Mouse (Mus musculus) myocyte (in vitro differentiated cells): Measurements from ENCODE around the gene Higd1c.

Experiments
- CEBPB ChIP-seq: IDR thresholded peaks from 2 replicates; pipeline ENCODE4 v1.6.1; 2011; ENCODE audit warnings: mild to moderate bottlenecking, moderate library complexity; ENCODE audit not compliant: poor library complexity, insufficient read depth, severe bottlenecking
- E2F4 ChIP-seq: IDR thresholded peaks from one replicate; pipeline ENCODE4 v1.6.1; 2011; ENCODE audit warnings: mild to moderate bottlenecking, control low read depth, moderate library complexity; ENCODE audit not compliant: insufficient read depth
- MAX ChIP-seq: IDR thresholded peaks from one replicate; pipeline ENCODE4 v1.6.1; 2011; ENCODE audit warnings: low read depth, mild to moderate bottlenecking, control low read depth
- MYOD1 ChIP-seq, 3 experiments: IDR thresholded peaks; one replicate each; pipeline ENCODE4 v1.6.1; 2011; ENCODE audit warnings: control low read depth in 2 of 3, low read depth in 2 of 3, mild to moderate bottlenecking in 2 of 3, moderate library complexity in 1 of 3; ENCODE audit not compliant: insufficient read length in 2 of 3, control insufficient read depth in 1 of 3
- MYOG ChIP-seq, 3 experiments: IDR thresholded peaks; one replicate each; pipeline ENCODE4 v1.6.1; 2011; ENCODE audit warnings: control low read depth in 2 of 3, low read depth in 2 of 3, mild to moderate bottlenecking in 2 of 3; ENCODE audit not compliant: insufficient read length in 2 of 3, control insufficient read depth in 1 of 3, insufficient read depth in 1 of 3
- POLR2A ChIP-seq: IDR thresholded peaks from one replicate; pipeline ENCODE4 v1.6.1; 2011; ENCODE audit warnings: low read depth, mild to moderate bottlenecking, control low read depth, moderate library complexity; ENCODE audit not compliant: insufficient read length
- POLR2AphosphoS2 ChIP-seq: IDR thresholded peaks from one replicate; pipeline ENCODE4 v1.6.1; 2011; ENCODE audit warnings: low read depth, control low read depth; ENCODE audit not compliant: insufficient read length
- REST ChIP-seq: IDR thresholded peaks from one replicate; pipeline ENCODE4 v1.6.1; 2011; ENCODE audit warnings: mild to moderate bottlenecking, control low read depth, moderate library complexity; ENCODE audit not compliant: insufficient read depth, insufficient read length
- SRF ChIP-seq: IDR thresholded peaks from one replicate; pipeline ENCODE4 v1.6.1; 2011; ENCODE audit warnings: low read depth; ENCODE audit not compliant: control insufficient read depth, insufficient read length
- TCF12 ChIP-seq: IDR thresholded peaks from one replicate; pipeline ENCODE4 v1.6.1; 2011; ENCODE audit warnings: mild to moderate bottlenecking, control low read depth; ENCODE audit not compliant: poor library complexity, insufficient read depth, severe bottlenecking
- TCF3 ChIP-seq: IDR thresholded peaks from one replicate; pipeline ENCODE4 v1.6.1; 2011; ENCODE audit warnings: low read depth, control low read depth; ENCODE audit not compliant: insufficient read length
- USF1 ChIP-seq: IDR thresholded peaks from one replicate; pipeline ENCODE4 v1.6.1; 2011; ENCODE audit warnings: low read depth, mild to moderate bottlenecking, control low read depth, moderate library complexity

GRCm38 (mm10) chr15:100330739-100331138, 33.6 kb upstream of the Higd1c start:
- TF ChIP-seq POLR2A, result no peak
- no peak for TF ChIP-seq TCF12
- TF ChIP-seq MAX, result no peak
- TF ChIP-seq USF1, result no peak
- no peak for TF ChIP-seq MYOD1 (IDR thresholded peaks at IDR 0.05; ENCODE audit: control insufficient read depth in 1 of 3, insufficient read length in 2 of 3, low read depth in 2 of 3)
- TF ChIP-seq POLR2AphosphoS2, result no peak
- no peak for TF ChIP-seq REST
- no peak for TF ChIP-seq E2F4
- no peak for TF ChIP-seq SRF
- no peak for TF ChIP-seq MYOG (IDR thresholded peaks at IDR 0.05; ENCODE audit: control insufficient read depth in 1 of 3, insufficient read depth in 1 of 3, insufficient read length in 2 of 3, low read depth in 2 of 3)
- TF ChIP-seq TCF3, result no peak
- no peak for TF ChIP-seq CEBPB
